Mouse (Mus musculus) lung, postnatal 14 days (tissue): ENCODE measurements at regions not wholly inside any gene's neighbourhood (a gene's known extent, or its start where the extent isn't known, plus 50 kb on each side); places are given as distances from the start of the nearest gene placed in this dataset.
A peak's percentile ranks its signal among the peaks of the same experiment; 100 is the strongest.

Source experiments
- DNase-seq: peaks from one replicate; pipeline ENCODE4 v3.0.0; 2021

GRCm38 (mm10) chr10:44636061-44636460, 107.8 kb upstream of the Prdm1 start:
- no peak for DNase-seq

- DNase-seq, result no peak
Measured at GRCm38 (mm10) chr10:44631584-44631983, 103.3 kb upstream of the Prdm1 start.

GRCm38 (mm10) chr10:44630485-44630884, 102.2 kb upstream of the Prdm1 start:
- DNase-seq, result peak; percentile 35

GRCm38 (mm10) chr10:44628387-44628786, 100.1 kb upstream of the Prdm1 start:
- DNase-seq, result no peak

GRCm38 (mm10) chr10:44627431-44627830, 99.1 kb upstream of the Prdm1 start:
- DNase-seq, result no peak

- DNase-seq, result no peak
Measured at GRCm38 (mm10) chr10:44625521-44625920, 97.2 kb upstream of the Prdm1 start.

- no peak for DNase-seq
Measured at GRCm38 (mm10) chr10:44615586-44615985, 87.3 kb upstream of the Prdm1 start.

GRCm38 (mm10) chr10:44612571-44612970, 84.3 kb upstream of the Prdm1 start:
- no peak for DNase-seq

GRCm38 (mm10) chr10:44611399-44611798, 83.1 kb upstream of the Prdm1 start:
- DNase-seq, result no peak

GRCm38 (mm10) chr10:44609187-44609586, 80.9 kb upstream of the Prdm1 start:
- no peak for DNase-seq

GRCm38 (mm10) chr10:44607334-44607851, 79.1 kb upstream of the Prdm1 start:
- DNase-seq, result no peak

- no peak for DNase-seq
Measured at GRCm38 (mm10) chr10:44604512-44604911, 76.2 kb upstream of the Prdm1 start.

- DNase-seq, result no peak
Measured at GRCm38 (mm10) chr10:44603461-44603860, 75.2 kb upstream of the Prdm1 start.

- DNase-seq, result no peak
Measured at GRCm38 (mm10) chr10:44601550-44601949, 73.2 kb upstream of the Prdm1 start.

- no peak for DNase-seq
Measured at GRCm38 (mm10) chr10:44599964-44600334, 71.6 kb upstream of the Prdm1 start.

- DNase-seq, result no peak
Measured at GRCm38 (mm10) chr10:44599331-44599963, 71.1 kb upstream of the Prdm1 start.

- no peak for DNase-seq
Measured at GRCm38 (mm10) chr10:44598615-44599014, 70.3 kb upstream of the Prdm1 start.

GRCm38 (mm10) chr10:44595932-44596331, 67.6 kb upstream of the Prdm1 start:
- no peak for DNase-seq

- no peak for DNase-seq
Measured at GRCm38 (mm10) chr10:44589842-44590241, 61.5 kb upstream of the Prdm1 start.

GRCm38 (mm10) chr10:44589352-44589751, 61.1 kb upstream of the Prdm1 start:
- DNase-seq, result peak; percentile 31

GRCm38 (mm10) chr10:44582736-44583135, 54.4 kb upstream of the Prdm1 start:
- DNase-seq, result no peak
